Mouse (Mus musculus): ENCODE results near the gene Specc1. TPM values are rescaled to one million over a fixed set of nuclear protein-coding genes. Genes with fewer than 3 reads are reported as not detected.

Gene Specc1
- polyA plus RNA-seq, 1 experiment from 2014 or later, result 10.9 TPM

DNA sequence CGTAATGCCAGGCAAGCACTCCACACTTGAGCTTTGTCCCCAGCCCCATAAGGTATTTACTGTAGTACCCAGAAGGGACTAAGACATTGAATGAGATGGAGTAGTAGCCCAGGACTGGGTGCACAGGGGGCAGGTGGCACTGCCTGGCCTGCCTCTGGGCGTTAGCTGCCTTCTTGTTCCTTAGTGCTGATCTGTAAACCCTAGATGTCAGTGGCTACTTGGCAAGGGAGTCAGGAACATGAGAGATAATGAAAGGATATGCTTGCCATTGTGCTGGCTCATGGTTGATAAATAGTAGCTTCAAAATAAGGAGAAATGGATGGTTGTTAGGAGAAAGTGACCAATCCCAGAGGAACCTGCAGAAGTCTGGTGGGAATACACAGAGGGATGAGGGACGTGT, 65.5 kb downstream of the Specc1 start:
- H3K27ac ChIP-seq, result no peak overlapping the region
- H3K4me2 ChIP-seq (replicated peaks), result no peak overlapping the region
- 93% methylated on average over 3 of the region's 3 CpGs for WGBS

GRCm38 (mm10) chr11:62022718-62023493, 66.3 kb downstream of the Specc1 start:
- no peaks in the 10 kb centered on the region for H3K9me3 ChIP-seq
- no peak overlapping the region for H3K27ac ChIP-seq
- H3K36me3 ChIP-seq, result no peaks in the 10 kb centered on the region
- H3K4me2 ChIP-seq (replicated peaks), result no peak overlapping the region
- 0 out of 2 replicates have a peak, but pooled peaks cover 2% of the 10 kb centered on the region for H3K4me1 ChIP-seq (replicated peaks)
- no peak for ATAC-seq
- WGBS, result 84% methylated on average over 8 of the region's 8 CpGs
- H3K27me3 ChIP-seq (replicated peaks), result no peaks in the 10 kb centered on the region
- no peak overlapping the region for H3K9ac ChIP-seq
- no peak overlapping the region for H3K4me3 ChIP-seq (replicated peaks)

More for the DNA sequence above, 65.5 kb downstream of the Specc1 start:
- H3K4me1 ChIP-seq (replicated peaks), result 0 out of 2 replicates have a peak, but pooled peaks cover 2% of the 10 kb centered on the region
- H3K4me3 ChIP-seq (replicated peaks), result no peak overlapping the region
- no peaks in the 10 kb centered on the region for H3K27me3 ChIP-seq (replicated peaks)
- ATAC-seq, result no peak
- H3K36me3 ChIP-seq, result no peaks in the 10 kb centered on the region
- H3K9me3 ChIP-seq, result no peaks in the 10 kb centered on the region
- no peak overlapping the region for H3K9ac ChIP-seq

- WGBS, result 83% methylated on average over 12 of the region's 12 CpGs
- Histone ChIP-seq H3K4me2 (replicated peaks) (no peak overlapping the region), H3K4me3 (replicated peaks) (no peak overlapping the region)
Observed at GRCm38 (mm10) chr11:62023494-62024233, 67.1 kb downstream of the Specc1 start.

DNA sequence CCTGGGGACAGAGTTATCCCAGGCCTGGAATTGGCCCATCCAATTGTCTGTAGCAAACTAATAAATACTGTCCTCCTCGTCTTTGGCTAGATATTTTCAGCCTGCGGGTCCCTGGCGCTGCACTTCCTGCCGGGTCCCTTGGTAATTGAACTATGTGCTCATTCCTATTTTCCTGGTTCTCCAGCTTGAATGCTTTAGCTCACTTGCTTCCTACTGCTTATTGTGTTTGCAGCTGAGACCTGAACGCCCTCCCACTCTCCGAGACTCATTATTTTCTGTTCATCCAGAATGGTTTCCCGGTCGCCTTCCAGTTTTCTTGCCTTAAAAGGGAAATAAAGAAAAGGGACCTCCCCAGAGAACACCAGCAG, 67.7 kb downstream of the Specc1 start:
- Histone ChIP-seq H3K36me3 (no peaks in the 10 kb centered on the region), H3K4me1 (replicated peaks) (no peaks in the 10 kb centered on the region), H3K4me3 (replicated peaks) (no peak overlapping the region), H3K4me2 (replicated peaks) (no peak overlapping the region), H3K9ac (no peak overlapping the region), H3K27me3 (replicated peaks) (no peaks in the 10 kb centered on the region), H3K9me3 (no peaks in the 10 kb centered on the region), H3K27ac (no peak overlapping the region; the same call in 1 of the 2 replicates)
- ATAC-seq, result no peak
- 52% methylated on average over 8 of the region's 8 CpGs for WGBS

More at GRCm38 (mm10) chr11:62023494-62024233, 67.1 kb downstream of the Specc1 start:
- H3K4me1 ChIP-seq (replicated peaks), result no peaks in the 10 kb centered on the region
- no peaks in the 10 kb centered on the region for H3K9me3 ChIP-seq
- no peaks in the 10 kb centered on the region for H3K36me3 ChIP-seq
- no peak overlapping the region for H3K9ac ChIP-seq
- ATAC-seq, result no peak
- H3K27me3 ChIP-seq (replicated peaks), result no peaks in the 10 kb centered on the region
- no peak overlapping the region; the same call in 1 of the 2 replicates for H3K27ac ChIP-seq

DNA sequence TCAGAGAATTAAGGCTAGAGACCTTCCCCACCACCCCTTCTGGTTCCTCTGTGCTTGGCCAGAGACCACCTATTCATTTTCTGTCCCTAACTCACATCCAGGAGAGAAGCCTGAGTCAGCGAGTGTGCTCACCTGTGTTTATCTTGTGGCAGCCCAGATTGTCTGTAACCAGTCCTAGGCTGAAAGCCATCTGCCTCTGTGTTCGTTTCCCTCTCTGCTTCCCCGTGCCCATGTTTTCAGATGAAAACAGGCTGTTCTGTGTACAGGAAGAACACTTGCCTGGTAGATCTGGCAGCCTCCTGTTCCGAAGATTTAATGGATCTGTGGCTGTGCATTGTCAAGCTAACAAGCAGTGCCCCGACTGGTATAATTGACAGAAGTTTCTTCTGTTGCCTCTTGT, 68.4 kb downstream of the Specc1 start:
- Histone ChIP-seq H3K27me3 (replicated peaks) (no peaks in the 10 kb centered on the region), H3K4me3 (replicated peaks) (no peak overlapping the region), H3K27ac (no peak overlapping the region), H3K4me2 (replicated peaks) (no peak overlapping the region), H3K36me3 (no peaks in the 10 kb centered on the region), H3K4me1 (replicated peaks) (no peaks in the 10 kb centered on the region), H3K9ac (no peak overlapping the region), H3K9me3 (no peaks in the 10 kb centered on the region)
- no peak for ATAC-seq
- WGBS, result 27% methylated on average over 5 of the region's 5 CpGs

DNA sequence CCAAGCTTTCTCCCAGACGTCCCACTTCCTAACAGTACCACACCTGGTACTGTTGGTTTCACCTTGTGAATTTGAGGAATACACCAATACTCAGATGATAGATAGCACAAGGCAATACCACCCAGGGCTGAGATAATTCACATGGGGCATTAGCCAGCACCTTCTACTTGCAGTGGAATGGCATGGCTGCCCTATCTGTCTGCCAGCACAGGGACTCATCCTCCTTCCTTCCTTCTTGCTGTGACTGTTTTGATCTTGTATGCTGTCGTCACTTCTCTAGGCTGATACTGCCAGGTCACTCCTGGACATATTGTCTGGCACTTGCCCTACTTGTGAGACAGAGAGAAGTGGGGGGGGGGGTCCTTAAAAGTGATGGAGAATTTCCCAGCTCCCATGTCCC, 69.2 kb downstream of the Specc1 start:
- Histone ChIP-seq H3K9ac (no peak overlapping the region), H3K4me1 (replicated peaks) (no peaks in the 10 kb centered on the region), H3K36me3 (no peaks in the 10 kb centered on the region), H3K4me2 (replicated peaks) (no peak overlapping the region), H3K4me3 (replicated peaks) (no peak overlapping the region), H3K9me3 (no peaks in the 10 kb centered on the region), H3K27me3 (replicated peaks) (no peaks in the 10 kb centered on the region), H3K27ac (no peak overlapping the region)
- WGBS, result 77% methylated on average over 2 of the region's 2 CpGs
- no peak for ATAC-seq

DNA sequence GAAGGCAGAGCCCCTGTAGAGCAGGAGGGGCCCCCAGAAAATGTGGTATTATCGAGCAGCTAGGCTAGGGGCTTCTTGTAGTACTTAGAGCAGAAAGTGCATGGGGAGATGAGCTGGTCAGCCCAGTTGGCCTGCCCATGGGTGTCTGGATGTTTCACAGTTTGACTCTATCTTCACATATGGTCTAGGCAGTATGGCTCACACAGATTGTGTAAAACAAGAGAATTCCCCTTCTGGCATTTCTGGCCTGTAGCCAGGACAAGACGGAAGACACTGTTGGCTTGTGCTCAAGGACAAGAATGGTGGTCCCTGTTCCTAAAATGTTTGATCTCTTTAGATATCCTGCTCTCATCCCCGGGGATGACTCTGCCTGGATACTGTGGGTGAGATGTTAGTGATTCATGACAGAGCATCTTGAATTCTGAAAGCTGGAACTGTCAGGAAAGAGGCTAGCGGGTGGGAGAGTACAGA, 69.8 kb downstream of the Specc1 start:
- WGBS, result 57% methylated on average over 4 of the region's 4 CpGs

DNA sequence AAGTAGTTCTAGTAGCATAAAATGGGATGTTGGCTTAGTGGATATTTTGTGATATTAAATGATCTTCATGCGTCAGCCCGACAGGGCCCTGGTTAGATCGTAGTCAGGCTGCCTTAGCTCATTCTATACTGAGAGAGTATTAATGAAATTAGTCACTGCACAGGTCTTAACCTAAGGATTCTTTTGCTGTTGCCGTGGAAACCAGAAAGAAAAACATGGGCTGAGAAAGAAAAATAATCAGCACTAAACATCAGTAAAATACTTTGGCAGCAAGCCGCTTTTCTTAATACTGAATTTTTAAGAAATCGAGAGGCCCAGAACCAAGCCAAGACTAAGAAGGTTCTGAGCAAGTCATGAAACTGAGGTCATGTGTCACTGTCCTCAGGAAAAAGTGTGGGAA, 70.7 kb downstream of the Specc1 start:
- Histone ChIP-seq H3K4me3 (replicated peaks) (no peak overlapping the region), H3K36me3 (no peaks in the 10 kb centered on the region), H3K27me3 (replicated peaks) (no peaks in the 10 kb centered on the region), H3K9ac (no peak overlapping the region), H3K4me2 (replicated peaks) (no peak overlapping the region), H3K4me1 (replicated peaks) (no peaks in the 10 kb centered on the region), H3K27ac (no peak overlapping the region), H3K9me3 (no peaks in the 10 kb centered on the region)
- ATAC-seq, result no peak
- 84% methylated on average over 6 of the region's 6 CpGs for WGBS

More for the DNA sequence above, 69.8 kb downstream of the Specc1 start:
- no peaks in the 10 kb centered on the region for H3K9me3 ChIP-seq
- no peak overlapping the region for H3K4me3 ChIP-seq (replicated peaks)
- H3K36me3 ChIP-seq, result no peaks in the 10 kb centered on the region
- no peak overlapping the region for H3K4me2 ChIP-seq (replicated peaks)
- H3K9ac ChIP-seq, result no peak overlapping the region
- no peak for ATAC-seq
- no peaks in the 10 kb centered on the region for H3K4me1 ChIP-seq (replicated peaks)
- no peak overlapping the region for H3K27ac ChIP-seq
- H3K27me3 ChIP-seq (replicated peaks), result no peaks in the 10 kb centered on the region

DNA sequence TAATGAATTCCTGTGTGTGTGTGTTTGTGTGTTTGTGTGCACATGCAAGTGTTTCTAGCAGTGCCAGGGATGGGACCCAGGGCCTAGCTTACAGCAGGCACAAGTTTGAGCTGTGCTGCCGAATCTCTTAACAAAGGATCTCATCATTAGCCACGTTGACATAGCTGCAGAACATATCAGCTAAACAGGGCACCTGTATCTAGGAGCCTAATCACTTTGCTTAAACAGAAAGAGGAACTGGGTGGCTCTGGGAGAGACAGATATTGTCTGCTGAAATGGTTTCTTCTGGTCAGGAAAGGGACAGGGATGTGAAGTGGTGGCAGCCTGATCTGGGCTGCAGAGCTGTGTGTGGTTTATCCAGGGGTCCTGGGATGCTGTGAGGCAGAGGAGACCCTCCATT, 71.1 kb downstream of the Specc1 start:
- no peak for ATAC-seq
- H3K9me3 ChIP-seq, result no peaks in the 10 kb centered on the region
- H3K9ac ChIP-seq, result no peak overlapping the region
- no peak overlapping the region for H3K4me2 ChIP-seq (replicated peaks)
- no peaks in the 10 kb centered on the region for H3K27me3 ChIP-seq (replicated peaks)
- no peak overlapping the region for H3K4me3 ChIP-seq (replicated peaks)
- H3K4me1 ChIP-seq (replicated peaks), result no peaks in the 10 kb centered on the region
- WGBS, result 51% methylated on average over 2 of the region's 2 CpGs
- no peaks in the 10 kb centered on the region for H3K36me3 ChIP-seq
- H3K27ac ChIP-seq, result no peak overlapping the region

GRCm38 (mm10) chr11:62029171-62029570, 72.6 kb downstream of the Specc1 start:
- Histone ChIP-seq H3K27me3 (replicated peaks) (no peaks in the 10 kb centered on the region), H3K36me3 (no peaks in the 10 kb centered on the region), H3K27ac (no peak overlapping the region), H3K4me3 (replicated peaks) (no peak overlapping the region), H3K9me3 (no peaks in the 10 kb centered on the region), H3K9ac (no peak overlapping the region), H3K4me2 (replicated peaks) (no peak overlapping the region), H3K4me1 (replicated peaks) (no peaks in the 10 kb centered on the region)
- ATAC-seq, result no peak
- 89% methylated on average over 9 of the region's 9 CpGs for WGBS

DNA sequence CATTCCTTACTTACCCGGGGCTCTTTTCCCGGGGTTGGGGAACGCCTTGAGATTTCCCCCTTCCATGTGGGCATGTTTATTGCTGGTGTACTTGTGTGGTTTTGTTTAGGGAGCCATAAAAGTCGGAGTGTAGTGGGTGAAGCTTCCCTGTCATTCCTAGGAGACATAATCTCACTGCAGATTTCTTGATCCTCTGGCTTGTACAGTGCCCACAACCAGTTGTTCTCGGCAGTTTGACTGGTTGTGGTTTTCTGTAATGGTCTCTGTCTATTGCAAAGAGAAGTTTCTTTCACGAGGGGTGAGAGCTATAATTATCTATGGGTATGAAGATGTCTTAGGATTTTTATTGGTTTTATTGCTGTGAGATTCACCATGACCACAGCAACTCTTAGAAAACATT, 78.0 kb downstream of the Specc1 start:
- H3K9me3 ChIP-seq, result no peaks in the 10 kb centered on the region
- no peaks in the 10 kb centered on the region for H3K27me3 ChIP-seq (replicated peaks)

GRCm38 (mm10) chr11:62035220-62035619, 78.7 kb downstream of the Specc1 start:
- H3K4me3 ChIP-seq (replicated peaks), result no peak overlapping the region
- WGBS, result 74% methylated on average over 1 of the region's 1 CpGs
- no peak overlapping the region for H3K27ac ChIP-seq
- no peaks in the 10 kb centered on the region for H3K36me3 ChIP-seq
- no peak overlapping the region for H3K9ac ChIP-seq
- H3K27me3 ChIP-seq (replicated peaks), result no peaks in the 10 kb centered on the region
- no peak for ATAC-seq
- no peaks in the 10 kb centered on the region for H3K9me3 ChIP-seq
- H3K4me2 ChIP-seq (replicated peaks), result no peak overlapping the region
- no peaks in the 10 kb centered on the region for H3K4me1 ChIP-seq (replicated peaks)

More for the DNA sequence above, 78.0 kb downstream of the Specc1 start:
- 58% methylated on average over 6 of the region's 6 CpGs for WGBS
- no peak overlapping the region for H3K4me3 ChIP-seq (replicated peaks)
- no peaks in the 10 kb centered on the region for H3K36me3 ChIP-seq
- no peak overlapping the region for H3K9ac ChIP-seq
- no peak overlapping the region for H3K27ac ChIP-seq
- H3K4me1 ChIP-seq (replicated peaks), result no peaks in the 10 kb centered on the region
- no peak overlapping the region for H3K4me2 ChIP-seq (replicated peaks)
- no peak for ATAC-seq

All from intestine, embryonic 15.5 days (tissue).